Mouse (Mus musculus): ENCODE data around the gene Htra1. TPM values are rescaled to one million over a fixed set of nuclear protein-coding genes. Genes with fewer than 3 reads are reported as not detected.

Gene Htra1
- total and polyA plus RNA-seq, 2 experiments from 2014 or later = 79.7 to 95.2 TPM

DNA sequence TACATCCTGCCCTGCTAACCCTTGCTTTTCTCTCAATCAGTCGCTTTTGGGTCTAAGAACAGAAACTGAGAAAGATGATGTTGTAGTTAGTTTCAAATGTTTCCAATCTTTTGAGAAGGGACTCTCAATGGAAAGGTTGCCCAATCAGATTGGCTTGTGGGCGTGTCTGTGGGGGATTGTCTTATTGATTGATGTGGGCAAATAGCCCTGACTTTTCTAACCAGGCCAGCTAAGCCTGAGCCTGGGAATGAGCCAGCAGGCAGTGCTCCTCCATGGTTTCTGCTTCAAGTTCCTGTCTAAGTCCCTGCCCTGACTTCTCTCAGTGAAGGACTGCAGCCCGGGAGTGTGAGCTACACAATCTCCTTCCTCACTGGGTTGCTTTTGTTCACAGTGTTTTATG, 53.5 kb downstream of the Htra1 start:
- Histone ChIP-seq H3K9me3 (replicated peaks; ENCODE audit: control insufficient read depth, low read length) (no peaks in the 10 kb centered on the region), H3K4me3 (ENCODE audit: low read depth, low read length) (no peak overlapping the region), H3K27ac (ENCODE audit: low read depth) (no peak overlapping the region), H3K9ac (replicated peaks; ENCODE audit: low read depth, low read length) (no peak overlapping the region), H3K36me3 (replicated peaks; ENCODE audit: control insufficient read depth, insufficient read depth, low read length) (peaks cover 22% of the 10 kb centered on the region), H3K4me1 (ENCODE audit: control insufficient read depth, insufficient read depth) (peaks cover 17% of the 10 kb centered on the region; the same call in 1 of the 2 replicates), H3K4me2 (ENCODE audit: low read depth, low read length) (no peak overlapping the region), H3K27me3 (ENCODE audit: control insufficient read depth, insufficient read depth, low read length) (no peaks in the 10 kb centered on the region)
- WGBS = 84% methylated on average over 3 of the region's 3 CpGs
- TF ChIP-seq EP300 (IDR thresholded peaks at IDR 0.05; ENCODE audit: low read depth) = no peak
- no peak for TF ChIP-seq CTCF (IDR thresholded peaks at IDR 0.05; ENCODE audit: low read depth)
- DNase-seq (ENCODE audit: low spot score) = no peak
- no peak for ATAC-seq (ENCODE audit: insufficient read depth, low read depth)

DNA sequence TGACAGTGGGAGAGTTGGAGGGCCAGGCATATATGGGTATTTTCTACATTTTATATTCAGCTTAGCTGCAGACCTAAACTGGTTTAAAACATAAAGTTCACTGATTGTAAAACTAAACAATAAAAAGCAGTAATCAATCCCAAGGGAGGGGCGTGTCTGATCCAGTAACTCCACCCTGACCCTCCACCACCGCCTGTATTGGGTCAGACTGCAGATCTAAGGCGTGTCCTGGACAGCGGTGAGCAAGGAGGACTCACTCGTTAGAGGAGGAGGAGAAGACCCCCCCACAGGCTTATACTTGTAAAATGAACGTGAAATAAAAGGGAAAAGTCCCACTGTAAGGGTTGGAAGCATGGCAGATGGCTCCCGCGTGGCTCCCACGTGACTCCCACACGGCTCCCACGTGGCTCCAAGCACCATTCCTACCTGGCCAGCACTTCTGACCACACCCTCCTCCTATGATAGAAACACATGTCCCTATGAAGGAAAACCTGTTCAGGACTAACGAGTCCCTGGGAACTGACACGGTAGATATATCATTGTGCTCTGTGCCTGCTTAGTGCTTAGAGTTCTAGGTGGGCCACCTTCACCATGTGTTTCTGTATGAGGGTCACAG, 55.4 kb downstream of the Htra1 start:
- Histone ChIP-seq H3K27me3 (ENCODE audit: control insufficient read depth, insufficient read depth, low read length) (no peaks in the 10 kb centered on the region), H3K4me2 (ENCODE audit: low read depth, low read length) (no peak overlapping the region), H3K9me3 (replicated peaks; ENCODE audit: control insufficient read depth, low read length) (no peaks in the 10 kb centered on the region), H3K4me3 (ENCODE audit: low read depth, low read length) (no peak overlapping the region), H3K4me1 (ENCODE audit: control insufficient read depth, insufficient read depth) (peaks cover 17% of the 10 kb centered on the region; the same call in 1 of the 2 replicates), H3K27ac (ENCODE audit: low read depth) (no peak overlapping the region), H3K36me3 (replicated peaks; ENCODE audit: control insufficient read depth, insufficient read depth, low read length) (0 out of 2 replicates have a peak, but pooled peaks cover 8% of the 10 kb centered on the region), H3K9ac (replicated peaks; ENCODE audit: low read depth, low read length) (no peak overlapping the region)
- 78% methylated on average over 13 of the region's 13 CpGs for WGBS
- no peak for ATAC-seq (ENCODE audit: insufficient read depth, low read depth)
- TF ChIP-seq EP300 (IDR thresholded peaks at IDR 0.05; ENCODE audit: low read depth) = no peak
- no peak for TF ChIP-seq CTCF (IDR thresholded peaks at IDR 0.05; ENCODE audit: low read depth)
- DNase-seq (ENCODE audit: low spot score) = no peak

DNA sequence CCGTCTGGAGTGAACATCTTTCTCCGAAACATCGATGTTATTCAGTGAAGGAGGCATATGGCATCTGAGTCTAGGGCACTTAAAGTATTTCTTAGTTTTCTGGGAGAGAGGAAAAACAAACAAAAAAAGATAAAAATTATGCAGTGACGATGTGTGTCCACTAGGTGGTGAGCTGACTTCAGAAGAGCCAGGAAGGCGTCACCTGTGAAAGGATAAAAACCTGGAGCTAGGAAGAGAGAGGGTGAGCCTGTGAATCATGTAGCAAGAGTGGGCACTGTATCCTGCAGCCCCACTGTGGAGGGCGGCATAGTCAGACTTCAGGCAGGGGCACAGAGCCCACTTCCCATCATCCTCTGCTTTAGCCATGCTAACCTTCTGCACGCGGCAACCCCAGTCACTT, 58.0 kb downstream of the Htra1 start:
- ATAC-seq (ENCODE audit: insufficient read depth, low read depth) (no peak), DNase-seq (ENCODE audit: low spot score) (peak; percentile 14)
- Histone ChIP-seq H3K27ac (ENCODE audit: low read depth) (no peak overlapping the region), H3K9me3 (replicated peaks; ENCODE audit: control insufficient read depth, low read length) (no peaks in the 10 kb centered on the region), H3K4me2 (ENCODE audit: low read depth, low read length) (no peak overlapping the region), H3K27me3 (ENCODE audit: control insufficient read depth, insufficient read depth, low read length) (no peaks in the 10 kb centered on the region), H3K4me1 (ENCODE audit: control insufficient read depth, insufficient read depth) (0 out of 2 replicates have a peak, but pooled peaks cover 6% of the 10 kb centered on the region), H3K9ac (replicated peaks; ENCODE audit: low read depth, low read length) (no peak overlapping the region), H3K36me3 (replicated peaks; ENCODE audit: control insufficient read depth, insufficient read depth, low read length) (no peaks in the 10 kb centered on the region), H3K4me3 (ENCODE audit: low read depth, low read length) (no peak overlapping the region)
- TF ChIP-seq CTCF (IDR thresholded peaks at IDR 0.05; ENCODE audit: low read depth) (peak; percentile 69), EP300 (IDR thresholded peaks at IDR 0.05; ENCODE audit: low read depth) (no peak)
- 48% methylated on average over 8 of the region's 8 CpGs for WGBS

DNA sequence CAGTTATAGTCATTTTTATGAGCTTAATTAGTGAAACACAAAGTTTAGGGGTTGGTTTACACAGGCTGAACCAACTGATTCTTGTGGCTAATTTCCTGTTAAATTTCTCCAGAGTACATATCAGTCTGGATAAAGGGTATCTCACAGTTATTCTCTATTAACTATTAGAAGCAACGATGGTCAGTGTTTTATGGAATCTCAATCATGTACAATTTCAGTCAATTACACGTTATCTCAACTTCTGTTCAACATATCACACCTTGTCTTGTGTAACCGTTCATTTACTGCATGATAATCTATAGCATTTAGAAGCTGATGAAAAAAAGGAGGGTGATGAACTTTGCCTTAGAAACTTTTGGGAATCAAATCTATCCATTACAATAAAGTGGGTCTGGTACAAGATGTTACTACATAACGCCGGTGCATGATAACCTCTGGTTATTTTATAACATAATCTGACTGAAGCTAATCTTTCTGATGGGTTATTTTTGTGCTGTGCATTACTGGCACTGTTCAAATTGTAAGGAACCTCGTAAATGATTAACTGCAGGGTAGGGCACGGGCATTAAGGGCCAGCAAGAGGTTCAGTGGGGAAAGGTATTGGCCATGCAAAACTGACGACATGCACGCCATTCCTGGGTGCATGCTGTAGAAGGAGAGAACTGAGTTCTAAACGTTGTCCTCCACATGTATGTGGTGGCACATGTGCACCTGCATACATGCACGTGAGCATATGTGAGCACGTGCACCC, 66.2 kb downstream of the Htra1 start:
- no peak overlapping the region for H3K9ac ChIP-seq (replicated peaks; ENCODE audit: low read depth, low read length)
- no peak overlapping the region for H3K27ac ChIP-seq (ENCODE audit: low read depth)
- H3K4me2 ChIP-seq (ENCODE audit: low read depth, low read length) = no peak overlapping the region
- TF ChIP-seq CTCF (IDR thresholded peaks at IDR 0.05; ENCODE audit: low read depth) = no peak
- TF ChIP-seq EP300 (IDR thresholded peaks at IDR 0.05; ENCODE audit: low read depth) = no peak
- ATAC-seq (ENCODE audit: insufficient read depth, low read depth) (no peak), DNase-seq (ENCODE audit: low spot score) (no peak)
- no peaks in the 10 kb centered on the region for H3K4me1 ChIP-seq (ENCODE audit: control insufficient read depth, insufficient read depth)
- no peaks in the 10 kb centered on the region for H3K27me3 ChIP-seq (ENCODE audit: control insufficient read depth, insufficient read depth, low read length)
- H3K36me3 ChIP-seq (replicated peaks; ENCODE audit: control insufficient read depth, insufficient read depth, low read length) = no peaks in the 10 kb centered on the region
- no peak overlapping the region for H3K4me3 ChIP-seq (ENCODE audit: low read depth, low read length)
- 75% methylated on average over 12 of the region's 12 CpGs for WGBS
- peaks cover 5% of the 10 kb centered on the region; the same call in 1 of the 2 replicates for H3K9me3 ChIP-seq (replicated peaks; ENCODE audit: control insufficient read depth, low read length)

- DNase-seq (ENCODE audit: low spot score) (no peak), ATAC-seq (ENCODE audit: insufficient read depth, low read depth) (no peak)
- no peak for TF ChIP-seq CTCF (IDR thresholded peaks at IDR 0.05; ENCODE audit: low read depth)
- no peak for TF ChIP-seq EP300 (IDR thresholded peaks at IDR 0.05; ENCODE audit: low read depth)
- no peak overlapping the region for H3K4me3 ChIP-seq (ENCODE audit: low read depth, low read length)
- H3K9me3 ChIP-seq (replicated peaks; ENCODE audit: control insufficient read depth, low read length) = peaks cover 5% of the 10 kb centered on the region; the same call in 1 of the 2 replicates
- no peak overlapping the region for H3K4me2 ChIP-seq (ENCODE audit: low read depth, low read length)
- WGBS = 79% methylated on average over 5 of the region's 5 CpGs
- H3K4me1 ChIP-seq (ENCODE audit: control insufficient read depth, insufficient read depth) = no peaks in the 10 kb centered on the region
- H3K27ac ChIP-seq (ENCODE audit: low read depth) = no peak overlapping the region
- no peaks in the 10 kb centered on the region for H3K36me3 ChIP-seq (replicated peaks; ENCODE audit: control insufficient read depth, insufficient read depth, low read length)
- no peaks in the 10 kb centered on the region for H3K27me3 ChIP-seq (ENCODE audit: control insufficient read depth, insufficient read depth, low read length)
- H3K9ac ChIP-seq (replicated peaks; ENCODE audit: low read depth, low read length) = no peak overlapping the region
These were observed 68.2 kb downstream of the Htra1 start for GRCm38 (mm10) chr7:131004071-131004470.
